Mouse (Mus musculus) lung, adult 2 months (tissue): ENCODE measurements around the gene Gmcl1. TPM values are rescaled to one million over a fixed set of nuclear protein-coding genes. Genes with fewer than 3 reads are reported as not detected.

Experiments
- DNase-seq: peaks from one replicate; pipeline ENCODE4 v3.0.0; 2022
- H3K4me1 ChIP-seq: fragments of 200-500 bp; 2 replicates; pipeline ENCODE4 v1.6.1; 2011; ENCODE audit warnings: low read length; ENCODE audit not compliant: control insufficient read depth, insufficient read depth
- H3K4me3 ChIP-seq: fragments of 200-500 bp; replicated peaks from 2 replicates; pipeline ENCODE3; 2011; ENCODE audit warnings: low read depth, mild to moderate bottlenecking, control low read depth, low read length; ENCODE audit errors: extremely low read depth
- CTCF ChIP-seq: fragments of 200-500 bp; IDR thresholded peaks from 2 replicates; pipeline ENCODE4 v1.5.1; 2011; ENCODE audit warnings: mild to moderate bottlenecking, low read length, control low read depth; ENCODE audit not compliant: insufficient read depth
- POLR2A ChIP-seq: fragments of 200-500 bp; IDR thresholded peaks from 2 replicates; pipeline ENCODE4 v1.6.1; 2011; ENCODE audit warnings: low read depth, mild to moderate bottlenecking, control low read depth, low read length, borderline replicate concordance; ENCODE audit errors: extremely low read depth
- WGBS: fragments of 180-500 bp; shearing (Covaris S2); methylation state at CpG from one replicate; pipeline ENCODE4 v1.1.7; 2018; 5-methylcytosine and 5-hydroxymethylcytosine counted together
- polyA plus RNA-seq: library from polyadenylated mRNA; depleted of rRNA; stranded (reverse); fragments of >200 nt; gene quantifications from 2 replicates; pipeline ENCODE4 v1.2.3, GENCODE M21; 2012; rRNA removed

The Gmcl1 gene
- polyA plus RNA-seq, result 8.4 and 8.7 TPM in 2 replicates

- peak; percentile 88 for DNase-seq
- no peaks in the 10 kb centered on the region; the same call in 1 of the 2 replicates for H3K4me1 ChIP-seq
- TF ChIP-seq POLR2A (peak; percentile 90), CTCF (no peak)
- peak within 1 kb of the TSS; percentile 85 for H3K4me3 ChIP-seq
- WGBS, result 1% methylated on average over 56 of the region's 59 CpGs
These were observed at the start of gene Gmcl1 for GRCm38 (mm10) chr6:86733183-86733876. Gmcl1 (minus strand) TSS chr6:86733383.

- Histone ChIP-seq H3K4me1 (peaks cover 4% of the 10 kb centered on the region; the same call in 1 of the 2 replicates), H3K4me3 (no peak overlapping the region)
- DNase-seq, result no peak
- TF ChIP-seq POLR2A, result no peak
- no peak for TF ChIP-seq CTCF
- 68% methylated on average over 3 of the region's 3 CpGs for WGBS
These were observed 49.2 kb upstream of the Gmcl1 start for GRCm38 (mm10) chr6:86782342-86782741.

- DNase-seq, result no peak
- 65% methylated on average over 2 of the region's 2 CpGs for WGBS
- TF ChIP-seq CTCF, result no peak
- no peak for TF ChIP-seq POLR2A
- Histone ChIP-seq H3K4me1 (peaks cover 6% of the 10 kb centered on the region; the same call in 1 of the 2 replicates), H3K4me3 (no peak overlapping the region)
These were observed 48.3 kb upstream of the Gmcl1 start for GRCm38 (mm10) chr6:86781361-86781957.

- Histone ChIP-seq H3K4me3 (no peak overlapping the region), H3K4me1 (peaks cover 6% of the 10 kb centered on the region; the same call in 1 of the 2 replicates)
- WGBS, result 88% methylated on average over 10 of the region's 10 CpGs
- no peak for DNase-seq
- no peak for TF ChIP-seq POLR2A
- TF ChIP-seq CTCF, result no peak
These were observed 45.9 kb upstream of the Gmcl1 start for GRCm38 (mm10) chr6:86778910-86779594.

- 72% methylated on average over 3 of the region's 3 CpGs for WGBS
These were observed 44.0 kb upstream of the Gmcl1 start for GRCm38 (mm10) chr6:86777181-86777580.

GRCm38 (mm10) chr6:86776706-86777071 is 43.5 kb upstream of the Gmcl1 start:
- TF ChIP-seq POLR2A, result no peak
- TF ChIP-seq CTCF, result no peak
- H3K4me3 ChIP-seq, result no peak overlapping the region
- H3K4me1 ChIP-seq, result peaks cover 6% of the 10 kb centered on the region
- WGBS, result 56% methylated on average over 4 of the region's 4 CpGs
- DNase-seq, result no peak

More at GRCm38 (mm10) chr6:86777181-86777580, 44.0 kb upstream of the Gmcl1 start:
- no peak overlapping the region for H3K4me3 ChIP-seq
- TF ChIP-seq POLR2A (no peak), CTCF (no peak)
- peaks cover 6% of the 10 kb centered on the region for H3K4me1 ChIP-seq
- DNase-seq, result no peak

- 69% methylated on average over 8 of the region's 8 CpGs for WGBS
- TF ChIP-seq CTCF (no peak), POLR2A (no peak)
- H3K4me1 ChIP-seq, result peaks cover 2% of the 10 kb centered on the region
- no peak for DNase-seq
- no peak overlapping the region for H3K4me3 ChIP-seq
These were observed 43.0 kb upstream of the Gmcl1 start for GRCm38 (mm10) chr6:86776001-86776705.

DNA sequence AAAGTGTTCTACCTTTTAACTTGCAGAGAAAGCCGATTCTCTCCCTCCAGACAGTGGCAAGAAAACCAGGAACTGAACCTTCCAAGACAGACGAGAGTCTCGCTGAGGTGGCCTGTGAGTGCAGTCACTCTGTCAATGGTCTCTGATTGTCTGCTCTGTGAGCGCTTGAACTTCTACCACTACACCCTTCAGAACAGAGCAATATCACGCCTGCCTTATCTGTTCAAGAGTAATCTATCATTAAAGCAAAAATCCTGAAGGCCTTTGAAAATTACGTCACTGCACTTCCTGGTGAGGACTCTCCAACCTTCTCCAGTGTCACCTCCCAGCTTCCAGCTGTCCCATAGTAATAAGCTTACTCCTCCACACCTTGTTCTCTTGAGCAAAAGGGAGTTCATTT is 41.8 kb upstream of the Gmcl1 start:
- no peak for DNase-seq
- Histone ChIP-seq H3K4me1 (peaks cover 5% of the 10 kb centered on the region), H3K4me3 (no peak overlapping the region)
- WGBS, result 64% methylated on average over 6 of the region's 6 CpGs
- TF ChIP-seq POLR2A (no peak), CTCF (no peak)

- 90% methylated on average over 4 of the region's 4 CpGs for WGBS
- no peak for DNase-seq
- TF ChIP-seq POLR2A (no peak), CTCF (no peak)
- Histone ChIP-seq H3K4me3 (no peak overlapping the region), H3K4me1 (peaks cover 5% of the 10 kb centered on the region)
These were observed 40.6 kb upstream of the Gmcl1 start for GRCm38 (mm10) chr6:86773830-86774229.
